Mouse (Mus musculus): ENCODE data around the gene Timp2. TPM values are rescaled to one million over a fixed set of nuclear protein-coding genes. Genes with fewer than 3 reads are reported as not detected.

Gene Timp2
- 80.9 and 83.9 TPM in 2 replicates for polyA plus RNA-seq (2014; fragmentation: Nextera tagmentation; extraction: Ambion mirVana)

DNA sequence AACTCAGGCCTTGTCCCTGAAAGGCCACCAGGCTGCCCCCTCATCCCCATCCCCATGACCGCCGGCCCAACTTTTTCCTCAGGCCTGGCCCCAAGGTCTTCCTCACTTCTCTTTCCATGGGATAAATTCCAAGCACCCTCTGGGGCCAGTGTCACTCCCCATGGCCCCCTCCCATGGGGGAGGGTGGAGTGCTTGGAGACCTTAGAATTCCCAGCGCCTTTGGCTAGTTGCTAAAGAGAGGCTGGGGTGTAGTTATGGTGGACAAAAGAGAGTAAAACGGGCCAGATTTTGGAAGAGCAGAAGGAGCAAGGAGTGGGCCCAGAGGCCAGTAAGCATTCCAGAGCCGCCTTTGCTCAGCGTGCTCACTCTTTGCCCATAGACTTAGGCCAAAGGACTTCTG, at the start of gene Timp2:
TSS of gene Timp2 (minus strand) at position 101 of the 400 bp plus-strand sequence.
- ATAC-seq (replicated peaks; ENCODE audit: low FRiP score, low TSS enrichment, low read depth) (peak; percentile 41; the same call in 1 of the 2 replicates), DNase-seq (ENCODE audit: low spot score) (no peak)
- Histone ChIP-seq H3K27ac (ENCODE audit: low read depth) (peak within 1 kb of the TSS; percentile 86), H3K27me3 (replicated peaks; ENCODE audit: control insufficient read depth, insufficient read depth, low read length) (no peaks in the 10 kb centered on the region), H3K4me2 (ENCODE audit: low read length) (peak within 1 kb of the TSS; percentile 72), H3K36me3 (ENCODE audit: control insufficient read depth, insufficient read depth, low read length) (0 out of 2 replicates have a peak, but pooled peaks cover 6% of the 10 kb centered on the region), H3K4me3 (ENCODE audit: low read depth, low read length) (peak within 1 kb of the TSS; percentile 72), H3K9me3 (ENCODE audit: control insufficient read depth, low read length) (no peaks in the 10 kb centered on the region), H3K4me1 (replicated peaks; ENCODE audit: control insufficient read depth, insufficient read depth, low read length) (peaks cover 21% of the 10 kb centered on the region), H3K9ac (ENCODE audit: low read length) (peak within 1 kb of the TSS; percentile 90)
- 34% methylated on average over 6 of the region's 6 CpGs for WGBS

DNA sequence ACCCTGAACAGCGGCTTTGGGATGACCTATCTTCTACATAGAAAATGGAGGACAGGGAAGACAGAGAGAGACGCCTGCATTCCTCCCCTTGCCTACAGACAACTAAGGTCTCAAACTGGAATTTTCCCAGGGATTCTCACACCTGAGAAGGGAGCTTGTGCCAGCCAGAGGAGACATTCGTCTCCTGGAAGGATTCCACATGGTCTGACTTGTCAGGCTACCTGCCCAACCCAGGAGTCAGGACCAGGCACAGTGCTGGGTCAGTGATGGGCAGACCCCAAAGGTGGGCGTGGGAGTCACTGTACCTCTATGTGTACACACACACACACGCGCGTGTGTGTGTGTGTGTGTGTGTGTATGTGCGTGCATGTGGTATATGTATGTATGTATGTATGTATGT, 49.8 kb upstream of the Timp2 start:
- Histone ChIP-seq H3K9me3 (ENCODE audit: control insufficient read depth, low read length) (no peaks in the 10 kb centered on the region), H3K27ac (ENCODE audit: low read depth) (no peak overlapping the region), H3K4me2 (ENCODE audit: low read length) (no peak overlapping the region), H3K4me3 (ENCODE audit: low read depth, low read length) (no peak overlapping the region), H3K27me3 (replicated peaks; ENCODE audit: control insufficient read depth, insufficient read depth, low read length) (no peaks in the 10 kb centered on the region), H3K4me1 (replicated peaks; ENCODE audit: control insufficient read depth, insufficient read depth, low read length) (peaks cover 35% of the 10 kb centered on the region), H3K9ac (ENCODE audit: low read length) (no peak overlapping the region), H3K36me3 (ENCODE audit: control insufficient read depth, insufficient read depth, low read length) (peaks cover 38% of the 10 kb centered on the region)
- ATAC-seq (replicated peaks; ENCODE audit: low FRiP score, low TSS enrichment, low read depth) (no peak), DNase-seq (ENCODE audit: low spot score) (no peak)
- WGBS, result 95% methylated on average over 8 of the region's 8 CpGs

DNA sequence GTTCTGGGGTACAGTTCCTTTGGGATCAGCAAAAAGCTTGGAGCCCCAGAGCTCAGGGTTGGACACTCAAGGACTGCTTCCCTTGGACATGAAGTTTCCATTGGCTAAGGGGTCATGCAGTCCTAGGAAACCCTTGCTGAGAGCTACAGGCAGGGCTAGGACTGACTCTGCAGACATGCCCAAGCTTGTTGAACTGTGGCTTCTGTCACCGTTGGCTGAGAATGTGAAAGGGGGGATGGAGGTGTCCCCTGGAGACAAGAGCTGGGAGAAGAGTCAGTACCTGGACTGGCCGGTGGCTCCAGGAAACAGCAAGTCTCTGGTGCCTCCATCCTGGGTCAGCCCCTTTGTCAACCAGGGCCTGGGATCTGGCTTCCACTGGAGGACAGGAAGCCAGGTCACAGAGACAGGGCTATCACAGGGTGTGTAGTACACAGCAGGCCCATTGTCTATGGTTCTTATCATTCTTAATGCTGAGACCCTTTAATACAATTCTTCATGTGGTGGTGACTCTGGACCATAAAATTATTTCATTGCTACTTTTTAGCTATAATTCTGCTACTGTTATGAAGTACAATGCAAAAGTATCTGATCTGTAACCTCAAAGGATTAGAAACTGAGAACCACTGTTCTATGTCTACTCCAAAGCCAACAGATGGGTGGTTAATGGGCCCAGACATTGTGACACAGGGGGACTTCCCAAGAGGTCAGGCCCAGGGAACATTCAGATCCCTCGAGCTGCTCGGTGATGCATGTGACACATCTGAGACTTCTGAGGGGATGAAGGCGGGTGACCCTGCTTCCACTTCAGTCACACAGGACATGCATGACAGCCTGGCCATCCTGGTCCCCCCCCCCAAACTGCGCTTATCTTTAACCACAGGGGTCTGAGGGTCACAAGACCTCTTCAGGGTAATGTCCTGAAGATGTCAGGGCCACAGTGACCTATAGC, 48.7 kb upstream of the Timp2 start:
- no peak for DNase-seq (ENCODE audit: low spot score)
- H3K4me3 ChIP-seq (ENCODE audit: low read depth, low read length), result no peak overlapping the region
- H3K36me3 ChIP-seq (ENCODE audit: control insufficient read depth, insufficient read depth, low read length), result peaks cover 34% of the 10 kb centered on the region
- WGBS, result 82% methylated on average over 6 of the region's 6 CpGs
- peaks cover 42% of the 10 kb centered on the region for H3K4me1 ChIP-seq (replicated peaks; ENCODE audit: control insufficient read depth, insufficient read depth, low read length)
- H3K4me2 ChIP-seq (ENCODE audit: low read length), result no peak overlapping the region
- no peak for ATAC-seq (replicated peaks; ENCODE audit: low FRiP score, low TSS enrichment, low read depth)
- no peaks in the 10 kb centered on the region for H3K9me3 ChIP-seq (ENCODE audit: control insufficient read depth, low read length)
- no peaks in the 10 kb centered on the region for H3K27me3 ChIP-seq (replicated peaks; ENCODE audit: control insufficient read depth, insufficient read depth, low read length)
- H3K27ac ChIP-seq (ENCODE audit: low read depth), result no peak overlapping the region
- no peak overlapping the region for H3K9ac ChIP-seq (ENCODE audit: low read length)

DNA sequence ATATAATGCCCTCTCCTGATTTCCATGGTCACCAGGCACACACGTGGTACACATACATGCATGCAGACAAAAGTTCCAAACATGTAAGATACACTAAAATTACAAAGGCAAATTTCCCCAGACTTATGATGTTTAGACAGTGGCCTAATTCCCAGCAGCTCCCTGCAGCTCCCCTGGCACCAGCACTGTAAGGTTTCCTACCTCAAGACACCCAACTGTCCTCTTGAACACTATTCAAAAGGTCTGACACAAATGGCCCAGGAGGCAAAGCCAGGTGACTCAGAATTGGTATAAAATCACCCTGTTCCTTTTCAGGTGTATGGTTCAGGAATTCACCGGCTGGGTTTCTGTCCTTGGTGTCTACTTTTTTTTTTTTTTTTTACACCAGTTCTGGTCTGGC, 47.6 kb upstream of the Timp2 start:
- H3K27me3 ChIP-seq (replicated peaks; ENCODE audit: control insufficient read depth, insufficient read depth, low read length), result no peaks in the 10 kb centered on the region
- ATAC-seq (replicated peaks; ENCODE audit: low FRiP score, low TSS enrichment, low read depth), result no peak

GRCm38 (mm10) chr11:118401760-118402280, 46.3 kb upstream of the Timp2 start, which contains the start of gene Lgals3bp:
Lgals3bp (minus strand) TSS chr11:118402092.
- H3K4me3 ChIP-seq (ENCODE audit: low read depth, low read length), result peak within 1 kb of the TSS; percentile 22
- H3K9me3 ChIP-seq (ENCODE audit: control insufficient read depth, low read length), result no peaks in the 10 kb centered on the region
- peaks cover 34% of the 10 kb centered on the region for H3K4me1 ChIP-seq (replicated peaks; ENCODE audit: control insufficient read depth, insufficient read depth, low read length)
- H3K9ac ChIP-seq (ENCODE audit: low read length), result peak within 1 kb of the TSS; percentile 29
- peak; percentile 77 for DNase-seq (ENCODE audit: low spot score)
- no peaks in the 10 kb centered on the region for H3K27me3 ChIP-seq (replicated peaks; ENCODE audit: control insufficient read depth, insufficient read depth, low read length)
- H3K27ac ChIP-seq (ENCODE audit: low read depth), result peak within 1 kb of the TSS; percentile 77
- peak; percentile 71 for ATAC-seq (replicated peaks; ENCODE audit: low FRiP score, low TSS enrichment, low read depth)
- H3K4me2 ChIP-seq (ENCODE audit: low read length), result peak within 1 kb of the TSS; percentile 46
- 23% methylated on average over 7 of the region's 7 CpGs for WGBS
- H3K36me3 ChIP-seq (ENCODE audit: control insufficient read depth, insufficient read depth, low read length), result peaks cover 10% of the 10 kb centered on the region

More for the DNA sequence above, 47.6 kb upstream of the Timp2 start:
- Histone ChIP-seq H3K9me3 (ENCODE audit: control insufficient read depth, low read length) (no peaks in the 10 kb centered on the region), H3K27ac (ENCODE audit: low read depth) (no peak overlapping the region), H3K4me3 (ENCODE audit: low read depth, low read length) (no peak overlapping the region), H3K36me3 (ENCODE audit: control insufficient read depth, insufficient read depth, low read length) (peaks cover 24% of the 10 kb centered on the region), H3K4me1 (replicated peaks; ENCODE audit: control insufficient read depth, insufficient read depth, low read length) (peaks cover 36% of the 10 kb centered on the region), H3K4me2 (ENCODE audit: low read length) (no peak overlapping the region), H3K9ac (ENCODE audit: low read length) (no peak overlapping the region)
- WGBS, result 83% methylated on average over 2 of the region's 2 CpGs
- DNase-seq (ENCODE audit: low spot score), result no peak

- no peaks in the 10 kb centered on the region for H3K27me3 ChIP-seq (replicated peaks; ENCODE audit: control insufficient read depth, insufficient read depth, low read length)
- peak overlapping the region; percentile 27 for H3K9ac ChIP-seq (ENCODE audit: low read length)
- WGBS, result 70% methylated on average over 4 of the region's 4 CpGs
- H3K27ac ChIP-seq (ENCODE audit: low read depth), result peak overlapping the region; percentile 77
- H3K4me1 ChIP-seq (replicated peaks; ENCODE audit: control insufficient read depth, insufficient read depth, low read length), result peaks cover 29% of the 10 kb centered on the region
- H3K4me2 ChIP-seq (ENCODE audit: low read length), result peak overlapping the region; percentile 46
- no peaks in the 10 kb centered on the region for H3K9me3 ChIP-seq (ENCODE audit: control insufficient read depth, low read length)
- peaks cover 8% of the 10 kb centered on the region for H3K36me3 ChIP-seq (ENCODE audit: control insufficient read depth, insufficient read depth, low read length)
- DNase-seq (ENCODE audit: low spot score) (no peak), ATAC-seq (replicated peaks; ENCODE audit: low FRiP score, low TSS enrichment, low read depth) (no peak; the same call in 1 of the 2 replicates)
- H3K4me3 ChIP-seq (ENCODE audit: low read depth, low read length), result peak overlapping the region; percentile 22
These were observed 45.7 kb upstream of the Timp2 start for GRCm38 (mm10) chr11:118401195-118401594.

DNA sequence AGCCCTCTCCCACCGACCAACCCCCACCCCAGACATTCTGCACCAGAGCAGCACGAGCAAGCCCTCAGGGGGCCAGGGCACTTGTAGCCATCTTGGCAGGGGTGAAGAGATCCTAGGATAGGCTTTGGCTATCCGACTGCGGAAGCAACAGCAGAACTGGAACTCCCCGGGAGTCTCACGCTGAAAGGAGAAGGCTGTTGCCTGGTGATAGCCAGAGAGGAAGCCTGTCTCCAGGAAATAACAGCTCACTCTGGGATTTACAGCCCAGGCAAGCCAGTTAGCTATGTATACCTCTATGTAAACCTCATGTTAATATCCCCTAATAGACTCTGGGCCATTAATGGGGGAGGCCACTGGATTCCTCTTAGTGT, 45.0 kb upstream of the Timp2 start:
- peak overlapping the region; percentile 27; the same call in 1 of the 2 replicates for H3K9ac ChIP-seq (ENCODE audit: low read length)

DNA sequence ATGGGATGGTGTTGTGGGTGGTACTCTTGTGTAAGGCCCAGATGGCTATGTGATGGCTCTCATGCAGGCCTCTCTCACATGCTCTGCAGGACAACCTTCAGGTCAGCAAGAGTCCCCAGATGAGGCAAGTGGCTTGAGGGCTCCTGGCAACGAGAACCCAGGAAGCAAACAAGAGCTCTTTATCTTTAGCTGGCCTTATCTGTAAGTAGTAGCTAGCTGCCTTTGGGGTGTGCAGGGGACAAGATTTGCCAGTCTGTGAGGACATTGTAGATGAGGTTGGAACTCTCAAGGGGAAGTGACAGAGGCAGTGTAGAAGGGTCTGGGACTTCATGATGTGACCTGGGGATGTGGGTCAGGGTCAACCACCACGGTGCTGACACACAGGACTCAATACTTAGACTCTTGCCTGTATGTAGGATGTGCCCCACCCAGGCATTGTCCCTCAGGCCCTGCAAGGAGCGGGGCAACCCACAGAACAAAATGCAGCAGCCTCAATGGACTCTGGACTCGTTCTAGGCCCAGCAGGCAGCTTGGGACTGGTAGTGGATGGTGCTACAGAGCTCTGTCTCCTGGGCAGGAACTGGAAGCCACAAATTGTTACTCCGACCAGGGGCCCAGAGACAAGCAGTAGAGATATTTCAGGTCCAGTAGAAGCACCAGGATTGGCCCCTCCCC, 44.5 kb upstream of the Timp2 start:
- peak; percentile 57 for DNase-seq (ENCODE audit: low spot score)
- 57% methylated on average over 5 of the region's 5 CpGs for WGBS
- ATAC-seq (replicated peaks; ENCODE audit: low FRiP score, low TSS enrichment, low read depth), result no peak
- H3K36me3 ChIP-seq (ENCODE audit: control insufficient read depth, insufficient read depth, low read length), result peaks cover 10% of the 10 kb centered on the region
- H3K27me3 ChIP-seq (replicated peaks; ENCODE audit: control insufficient read depth, insufficient read depth, low read length), result no peaks in the 10 kb centered on the region
- no peaks in the 10 kb centered on the region for H3K9me3 ChIP-seq (ENCODE audit: control insufficient read depth, low read length)
- peak overlapping the region; percentile 77 for H3K27ac ChIP-seq (ENCODE audit: low read depth)
- 0 out of 2 replicates have a peak overlapping the region, but pooled peaks have one; percentile 20 for H3K9ac ChIP-seq (ENCODE audit: low read length)
- peak overlapping the region; percentile 22; the same call in 1 of the 2 replicates for H3K4me3 ChIP-seq (ENCODE audit: low read depth, low read length)
- H3K4me2 ChIP-seq (ENCODE audit: low read length), result peak overlapping the region; percentile 46
- peaks cover 29% of the 10 kb centered on the region for H3K4me1 ChIP-seq (replicated peaks; ENCODE audit: control insufficient read depth, insufficient read depth, low read length)

More for the DNA sequence above, 45.0 kb upstream of the Timp2 start:
- H3K27ac ChIP-seq (ENCODE audit: low read depth), result peak overlapping the region; percentile 77
- H3K36me3 ChIP-seq (ENCODE audit: control insufficient read depth, insufficient read depth, low read length), result peaks cover 10% of the 10 kb centered on the region
- ATAC-seq (replicated peaks; ENCODE audit: low FRiP score, low TSS enrichment, low read depth) (peak; percentile 37), DNase-seq (ENCODE audit: low spot score) (peak; percentile 64)
- peak overlapping the region; percentile 22; the same call in 1 of the 2 replicates for H3K4me3 ChIP-seq (ENCODE audit: low read depth, low read length)
- peaks cover 29% of the 10 kb centered on the region for H3K4me1 ChIP-seq (replicated peaks; ENCODE audit: control insufficient read depth, insufficient read depth, low read length)
- no peaks in the 10 kb centered on the region for H3K9me3 ChIP-seq (ENCODE audit: control insufficient read depth, low read length)
- peak overlapping the region; percentile 46 for H3K4me2 ChIP-seq (ENCODE audit: low read length)
- WGBS, result 11% methylated on average over 6 of the region's 6 CpGs
- no peaks in the 10 kb centered on the region for H3K27me3 ChIP-seq (replicated peaks; ENCODE audit: control insufficient read depth, insufficient read depth, low read length)
